Mouse (Mus musculus) liver, adult 2 months (tissue): ENCODE data around the gene Tmsb10. TPM values are rescaled to one million over a fixed set of nuclear protein-coding genes. Genes with fewer than 3 reads are reported as not detected.

Experiments used
- DNase-seq: peaks from one replicate; pipeline ENCODE4 v3.0.0-alpha.2; 2011; ENCODE audit warnings: low read depth, low spot score; ENCODE audit errors: extremely low read depth
- H3K27ac ChIP-seq: fragments of 200-500 bp; replicated peaks from 2 replicates; pipeline ENCODE4 v1.5.1; 2012; ENCODE audit warnings: low read depth, mild to moderate bottlenecking, control low read depth, inconsistent platforms, low read length; ENCODE audit not compliant: insufficient read depth
- H3K27me3 ChIP-seq: fragments of 200-500 bp; 2 replicates; pipeline ENCODE4 v1.6.1; 2012; ENCODE audit warnings: mild to moderate bottlenecking, moderate library complexity, low read length, inconsistent platforms; ENCODE audit not compliant: control insufficient read depth, insufficient read depth
- H3K36me3 ChIP-seq: fragments of 200-500 bp; 2 replicates; pipeline ENCODE4 v1.6.1; 2012; ENCODE audit warnings: low read length, inconsistent platforms; ENCODE audit not compliant: control insufficient read depth, insufficient read depth
- H3K4me1 ChIP-seq: fragments of 200-500 bp; 2 replicates; pipeline ENCODE4 v1.6.1; 2011; ENCODE audit warnings: low read length; ENCODE audit not compliant: control insufficient read depth, insufficient read depth
- H3K4me3 ChIP-seq: fragments of 200-500 bp; 2 replicates; pipeline ENCODE4 v1.5.1; 2011; ENCODE audit warnings: low read depth, mild to moderate bottlenecking, control low read depth, low read length, moderate library complexity; ENCODE audit not compliant: insufficient read depth
- H3K79me2 ChIP-seq: fragments of 200-500 bp; 2 replicates; pipeline ENCODE4 v1.6.1; 2012; ENCODE audit warnings: inconsistent platforms, mild to moderate bottlenecking, low read length, moderate library complexity; ENCODE audit not compliant: control insufficient read depth, insufficient read depth
- H3K9ac ChIP-seq: fragments of 200-500 bp; 2 replicates; pipeline ENCODE4 v1.6.1; 2012; ENCODE audit warnings: low read depth, mild to moderate bottlenecking, control low read depth, inconsistent platforms, low read length
- CTCF ChIP-seq: fragments of 200-500 bp; IDR thresholded peaks from 2 replicates; pipeline ENCODE4 v1.5.1; 2011; ENCODE audit warnings: low read depth, low read length, control low read depth
- POLR2A ChIP-seq: fragments of 200-500 bp; IDR thresholded peaks from 2 replicates; pipeline ENCODE4 v1.6.1; 2011; ENCODE audit warnings: low read length, control low read depth; ENCODE audit not compliant: insufficient read depth; ENCODE audit errors: extremely low read depth
- WGBS: fragments of 180-500 bp; shearing (Covaris S2); methylation state at CpG from one replicate; pipeline ENCODE4 v1.1.7; 2018; 5-methylcytosine and 5-hydroxymethylcytosine counted together
- polyA plus RNA-seq: library from polyadenylated mRNA; depleted of rRNA; stranded (reverse); fragments of >200 nt; gene quantifications from 2 replicates; pipeline ENCODE4 v1.2.3, GENCODE M21; 2012; rRNA removed
- total RNA-seq: library from RNA; depleted of rRNA; stranded (reverse); fragments of >200 nt; gene quantifications from 2 replicates; pipeline ENCODE4 v1.2.3, GENCODE M21; 2014; rRNA removed

Gene Tmsb10
- total RNA-seq (5.0 and 5.4 TPM in 2 replicates), polyA plus RNA-seq (5.2 and 7.1 TPM in 2 replicates)

DNA sequence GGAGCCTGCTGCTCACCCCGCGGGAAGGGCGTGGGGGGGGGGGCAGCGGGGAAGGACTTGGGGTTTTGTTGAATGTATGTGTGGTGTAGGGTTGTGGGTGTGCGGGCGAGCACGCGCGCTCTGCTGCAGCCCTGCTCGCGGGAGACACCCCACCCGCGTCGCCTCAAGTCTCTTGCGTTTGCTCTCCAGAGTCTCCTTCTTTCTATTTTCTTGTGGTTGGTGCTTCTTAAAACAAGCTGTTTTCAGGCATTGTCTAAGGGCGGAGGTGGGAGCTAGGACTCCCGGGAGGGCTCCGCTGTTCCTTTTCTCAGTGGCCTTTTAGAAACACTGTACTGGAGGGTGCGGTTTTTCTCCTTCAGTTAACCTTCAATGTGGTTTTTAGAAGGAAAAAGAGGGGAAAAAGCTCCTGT is at the start of gene Tmsb10:
Gene Tmsb10 (minus strand): TSS at position 87 of the 410 bp plus-strand sequence.
- H3K36me3 ChIP-seq = no peaks in the 10 kb centered on the region
- TF ChIP-seq CTCF (no peak), POLR2A (no peak)
- WGBS = 25% methylated on average over 19 of the region's 19 CpGs
- H3K4me1 ChIP-seq = peaks cover 7% of the 10 kb centered on the region
- peaks cover 3% of the 10 kb centered on the region; the same call in 1 of the 2 replicates for H3K27me3 ChIP-seq
- 0 out of 2 replicates have a peak within 1 kb of the TSS, but pooled peaks have one; percentile 42 for H3K27ac ChIP-seq
- DNase-seq = no peak
- H3K9ac ChIP-seq = peak within 1 kb of the TSS; percentile 81
- H3K79me2 ChIP-seq = no peaks in the 10 kb centered on the region
- peak within 1 kb of the TSS; percentile 87 for H3K4me3 ChIP-seq

DNA sequence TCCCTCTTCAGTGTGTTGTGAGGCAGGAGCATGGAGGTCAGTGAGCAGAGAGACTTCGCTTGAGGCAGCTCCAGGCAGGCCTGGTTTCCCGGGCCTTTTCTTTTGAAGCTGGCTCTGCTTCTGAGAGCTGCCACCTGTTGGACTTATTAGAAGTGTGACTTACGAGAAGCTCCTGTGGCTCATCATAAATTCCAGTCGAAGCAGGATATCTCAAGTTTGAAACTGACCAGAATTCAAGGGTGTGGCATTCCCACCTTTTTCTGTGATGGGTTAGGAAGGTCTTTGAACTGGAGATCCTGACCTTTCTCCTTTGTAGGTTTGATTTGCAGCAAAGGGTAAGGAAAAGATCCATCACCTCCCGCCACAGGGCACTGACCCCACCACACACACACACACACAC is 45.1 kb upstream of the Tmsb10 start:
- Histone ChIP-seq H3K27ac (no peak overlapping the region), H3K4me3 (no peak overlapping the region), H3K9ac (no peak overlapping the region), H3K27me3 (no peaks in the 10 kb centered on the region), H3K36me3 (no peaks in the 10 kb centered on the region), H3K79me2 (no peaks in the 10 kb centered on the region), H3K4me1 (no peaks in the 10 kb centered on the region)
- 85% methylated on average over 5 of the region's 5 CpGs for WGBS
- TF ChIP-seq CTCF (no peak), POLR2A (no peak)
- no peak for DNase-seq

DNA sequence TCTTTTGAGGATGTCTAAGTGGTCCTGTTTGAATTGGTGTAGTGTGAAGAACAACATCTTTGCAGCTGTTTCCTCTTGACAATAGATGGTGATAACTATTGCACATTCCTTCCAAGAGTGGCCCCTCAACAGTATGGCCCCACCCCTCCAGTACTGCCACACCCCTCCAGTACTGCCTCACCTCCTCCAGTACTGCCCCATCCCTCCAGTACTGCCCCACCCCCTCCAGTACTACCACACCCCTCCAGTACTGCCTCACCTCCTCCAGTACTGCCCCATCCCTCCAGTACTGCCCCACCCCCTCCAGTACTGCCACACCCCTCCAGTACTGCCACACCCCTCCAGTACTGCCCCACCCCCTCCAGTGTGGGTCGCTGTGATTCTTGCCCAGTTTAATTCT is 43.8 kb upstream of the Tmsb10 start:
- no peaks in the 10 kb centered on the region for H3K79me2 ChIP-seq
- H3K4me3 ChIP-seq = no peak overlapping the region
- TF ChIP-seq POLR2A (no peak), CTCF (no peak)
- no peak for DNase-seq
- no peak overlapping the region for H3K9ac ChIP-seq
- H3K36me3 ChIP-seq = no peaks in the 10 kb centered on the region
- H3K27me3 ChIP-seq = no peaks in the 10 kb centered on the region
- H3K4me1 ChIP-seq = no peaks in the 10 kb centered on the region
- 29% methylated on average over 1 of the region's 1 CpGs for WGBS
- no peak overlapping the region for H3K27ac ChIP-seq

DNA sequence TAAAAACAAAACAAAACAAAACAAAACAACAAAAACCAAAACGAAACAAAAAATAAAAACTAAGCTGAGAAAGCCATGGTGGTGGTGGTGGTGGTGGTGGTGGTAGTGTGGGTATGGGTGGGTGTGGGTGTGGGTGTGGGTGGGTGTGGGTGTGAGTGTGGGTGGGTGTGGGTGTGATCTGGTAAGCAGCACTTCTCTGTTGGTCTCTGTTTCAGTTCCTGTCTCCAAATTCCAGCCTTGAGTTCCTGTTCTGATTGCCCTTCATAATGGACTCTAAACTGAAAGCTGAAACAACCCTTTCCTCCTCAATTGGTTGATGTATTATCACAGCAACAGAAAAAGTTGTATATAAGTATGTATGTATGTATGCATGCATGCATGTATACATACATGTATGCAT is 40.3 kb upstream of the Tmsb10 start:
- Histone ChIP-seq H3K27me3 (no peaks in the 10 kb centered on the region), H3K36me3 (no peaks in the 10 kb centered on the region), H3K9ac (no peak overlapping the region), H3K4me3 (no peak overlapping the region), H3K27ac (no peak overlapping the region), H3K4me1 (no peaks in the 10 kb centered on the region), H3K79me2 (no peaks in the 10 kb centered on the region)
- DNase-seq = no peak
- 83% methylated on average over 1 of the region's 1 CpGs for WGBS
- TF ChIP-seq CTCF (no peak), POLR2A (no peak)

DNA sequence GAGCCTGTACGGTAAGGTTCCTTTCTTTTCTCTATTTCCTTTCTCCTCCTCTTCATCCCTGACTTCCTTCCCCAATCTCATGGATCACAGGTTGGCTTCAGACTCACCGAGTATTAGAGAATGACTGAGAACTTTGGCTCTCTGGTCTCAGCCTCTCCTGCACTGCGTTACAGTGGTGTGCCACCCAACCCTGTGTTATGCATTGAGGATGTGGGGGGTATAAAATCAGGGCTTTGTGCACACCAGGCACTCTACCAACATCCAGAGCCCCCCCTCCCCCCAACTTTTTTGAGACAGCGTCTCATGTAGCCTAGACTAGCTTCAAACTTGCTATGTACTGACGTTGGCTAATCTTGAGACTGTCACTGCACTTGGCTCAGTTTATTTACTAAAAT is 35.1 kb upstream of the Tmsb10 start:
- Histone ChIP-seq H3K9ac (no peak overlapping the region), H3K4me3 (no peak overlapping the region), H3K27ac (no peak overlapping the region), H3K4me1 (no peaks in the 10 kb centered on the region), H3K27me3 (no peaks in the 10 kb centered on the region), H3K36me3 (no peaks in the 10 kb centered on the region), H3K79me2 (no peaks in the 10 kb centered on the region)
- no peak for TF ChIP-seq POLR2A
- no peak for TF ChIP-seq CTCF
- peak; percentile 12 for DNase-seq
- 51% methylated on average over 5 of the region's 5 CpGs for whole genome bisulfite sequencing

DNA sequence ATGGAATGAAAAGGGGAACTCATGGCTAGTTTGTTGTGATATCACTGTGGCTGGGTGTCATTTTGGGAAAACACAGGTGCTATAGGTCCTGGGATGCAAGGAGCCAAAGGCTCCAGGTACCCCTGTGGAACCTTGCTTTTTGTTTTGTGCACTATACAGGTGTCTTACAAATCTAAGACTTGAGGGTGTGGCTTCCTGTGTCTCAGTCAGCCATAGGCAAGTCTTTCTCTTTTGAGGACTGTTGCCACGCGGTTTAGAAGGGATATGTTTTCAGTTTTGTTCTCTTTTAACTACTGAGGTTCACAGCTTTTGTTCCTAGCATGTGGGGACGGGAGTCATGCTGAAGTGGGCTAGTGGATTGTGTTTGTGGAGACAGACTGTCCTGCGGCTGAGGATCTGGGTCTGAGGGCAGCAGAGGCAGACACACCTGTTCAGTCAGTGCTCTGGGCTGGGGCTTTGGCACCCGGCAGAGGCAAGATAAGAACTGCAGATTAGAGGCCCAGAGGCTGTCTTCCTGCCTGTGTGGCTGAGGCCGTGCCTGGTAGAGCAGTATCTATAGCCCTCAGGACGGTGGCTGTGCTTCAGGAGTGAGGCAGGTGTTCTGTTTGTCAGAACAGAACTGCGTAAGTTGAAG is 34.6 kb upstream of the Tmsb10 start:
- Histone ChIP-seq H3K27ac (no peak overlapping the region), H3K79me2 (no peaks in the 10 kb centered on the region), H3K9ac (no peak overlapping the region), H3K4me3 (no peak overlapping the region), H3K4me1 (no peaks in the 10 kb centered on the region), H3K36me3 (no peaks in the 10 kb centered on the region), H3K27me3 (no peaks in the 10 kb centered on the region)
- no peak for DNase-seq
- WGBS = 72% methylated on average over 8 of the region's 8 CpGs
- TF ChIP-seq CTCF (no peak), POLR2A (no peak)
